Mouse (Mus musculus): ENCODE data around the gene Wrap73. TPM values are rescaled to one million over a fixed set of nuclear protein-coding genes. Genes with fewer than 3 reads are reported as not detected.

Wrap73 gene
- 10 to 100 TPM; 31.6 to 44.9 TPM for polyA plus RNA-seq (2017; shearing (Covaris generic))

GRCm38 (mm10) chr4:154142211-154143040, at the start of gene Wrap73:
Gene Wrap73 (plus strand): TSS chr4:154142372.

DNA sequence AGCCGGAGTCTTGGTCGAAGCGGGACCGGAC, 2.2 kb upstream of the Wrap73 start, which contains the start of gene Trp73:
Gene Trp73, minus strand, starts transcription at position 27 of the 31 bp plus-strand sequence.

GRCm38 (mm10) chr4:154160538-154161390, 18.6 kb downstream of the Wrap73 start, which contains the start of gene Tprgl:
Gene Tprgl (minus strand): TSS chr4:154160666.

DNA sequence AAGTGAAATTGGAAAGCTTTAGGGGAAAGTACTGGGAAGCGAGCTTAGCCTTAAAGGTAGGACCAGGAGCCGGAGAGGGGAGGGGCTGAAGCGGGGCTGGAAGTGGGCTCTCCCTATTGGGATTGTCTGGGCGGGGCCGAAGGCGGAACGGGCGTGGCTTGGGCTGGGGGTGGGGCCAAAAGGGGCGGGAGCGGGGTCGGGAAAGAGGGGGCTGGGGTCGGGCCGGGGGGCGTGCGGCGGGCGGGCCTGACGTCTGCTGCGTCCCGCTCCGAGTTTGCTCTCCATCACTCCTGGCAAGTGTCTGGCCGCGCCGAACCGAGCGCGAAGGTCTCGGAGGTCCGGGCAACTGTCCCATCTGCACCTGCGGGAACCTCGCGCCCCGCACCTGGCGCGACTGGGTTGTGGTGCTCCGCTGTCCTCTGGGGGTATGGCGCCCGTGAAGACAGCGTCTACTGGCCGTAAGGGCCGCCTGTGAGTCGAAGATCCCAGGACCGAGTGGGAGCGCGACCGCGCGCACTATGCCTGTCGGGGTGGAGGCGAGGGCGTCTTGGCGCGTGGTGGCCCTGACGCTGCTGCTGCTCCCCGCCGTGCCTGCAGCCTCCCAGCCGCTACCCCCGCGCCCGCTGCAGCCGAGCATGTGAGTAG, 28.5 kb downstream of the Wrap73 start, which contains the start of gene Megf6:
Gene Megf6, plus strand, starts transcription at position 225 of the 645 bp plus-strand sequence.

Other genes starting within 250 kb of the Wrap73 start
- gene A430005L14Rik, start 185.1 kb upstream of the Wrap73 start, polyA plus RNA-seq (2017; shearing (Covaris generic)) = 10 to 100 TPM; 58.6 to 63.0 TPM
- gene Dffb, start 167.2 kb upstream of the Wrap73 start, polyA plus RNA-seq (2017; shearing (Covaris generic)) = 10 to 100 TPM; 21.2 to 25.6 TPM
- gene Cep104, start 167.2 kb upstream of the Wrap73 start, polyA plus RNA-seq (2017; shearing (Covaris generic)) = 10 to 100 TPM in 1 of 2 experiments, 1 to 10 TPM in 1; 8.7 to 10.2 TPM
- 10 to 100 TPM; 36.6 to 53.8 TPM for gene Lrrc47, start 130.6 kb upstream of the Wrap73 start, polyA plus RNA-seq (2017; shearing (Covaris generic))
- gene Smim1, start 116.1 kb upstream of the Wrap73 start, polyA plus RNA-seq (2017; shearing (Covaris generic)) = 1 to 10 TPM in 1 of 2 experiments, under 1 TPM in 1; 0.16 to 1.1 TPM
- not detected for gene Ccdc27, start 99.7 kb upstream of the Wrap73 start, polyA plus RNA-seq (2017; shearing (Covaris generic))
- gene Trp73, start 2.2 kb upstream of the Wrap73 start, polyA plus RNA-seq (2017; shearing (Covaris generic)) = under 1 TPM; 0.25 to 0.74 TPM
- 100 to 1,000 TPM; 311 to 335 TPM for gene Tprgl, start 18.3 kb downstream of the Wrap73 start, polyA plus RNA-seq (2017; shearing (Covaris generic))
- not detected for gene Megf6, start 28.4 kb downstream of the Wrap73 start, polyA plus RNA-seq (2017; shearing (Covaris generic))
- under 1 TPM; 0.29 to 0.54 TPM for gene Arhgef16, start 159.3 kb downstream of the Wrap73 start, polyA plus RNA-seq (2017; shearing (Covaris generic))
- gene B230104I21Rik, start 193.8 kb downstream of the Wrap73 start, polyA plus RNA-seq (2017; shearing (Covaris generic)) = not detected